Mouse (Mus musculus) gastrocnemius, postnatal 25 days (tissue): ENCODE measurements around the gene Iba57. TPM values are rescaled to one million over a fixed set of nuclear protein-coding genes. Genes with fewer than 3 reads are reported as not detected.
A peak's percentile ranks its signal among the peaks of the same experiment; 100 is the strongest.
"Not testable (repeated sequence)": the region's sequence is repeated elsewhere in the genome, so short reads cannot be mapped to it uniquely, and the experiment has no call there.

Experiments used
- DNase-seq: peaks from one replicate; pipeline ENCODE4 v3.0.0; 2022
- long read RNA-seq, 2 experiments: library from polyadenylated mRNA; stranded (forward); transcript quantifications; one replicate each; pipeline ENCODE4 v2.0.0; 2021
- total RNA-seq, 2 experiments: library from RNA; stranded (reverse); gene quantifications; 1 replicate in 1 of 2; 2 replicates in 1 of 2; pipeline ENCODE4 v1.2.3; 2021

Iba57 gene
- total RNA-seq: 1 to 10 TPM; 7.3 to 9.3 TPM
- long read RNA-seq, experiment 1, full-length matches to known transcripts: 4 of 6 reads
- long read RNA-seq, experiment 1, partial matches to known transcripts: 1 of 6 reads
- long read RNA-seq, experiment 1, other reads (novel, unspliced or antisense): 1 of 6 reads
- long read RNA-seq, experiment 2, full-length matches to known transcripts: 2 of 6 reads
- long read RNA-seq, experiment 2, partial matches to known transcripts: 1 of 6 reads
- long read RNA-seq, experiment 2, other reads (novel, unspliced or antisense): 3 of 6 reads

- DNase-seq: peak; percentile 99
These were observed at the start of gene Iba57 for GRCm38 (mm10) chr11:59163255-59164236. Gene Iba57 (minus strand): TSS chr11:59163739.

GRCm38 (mm10) chr11:59212892-59213494 is 49.5 kb upstream of the Iba57 start:
- DNase-seq: no peak

- DNase-seq: not testable (repeated sequence)
These were observed 48.8 kb upstream of the Iba57 start for GRCm38 (mm10) chr11:59212320-59212719.

- not testable (repeated sequence) for DNase-seq
These were observed 48.0 kb upstream of the Iba57 start for GRCm38 (mm10) chr11:59211561-59211960.

- no peak for DNase-seq
These were observed 46.5 kb upstream of the Iba57 start for GRCm38 (mm10) chr11:59210020-59210419.

- DNase-seq: no peak
These were observed 46.0 kb upstream of the Iba57 start for GRCm38 (mm10) chr11:59209580-59209979.

- DNase-seq: peak; percentile 41
These were observed 45.5 kb upstream of the Iba57 start for GRCm38 (mm10) chr11:59209003-59209441.

- DNase-seq: peak; percentile 92
These were observed 44.8 kb upstream of the Iba57 start, which contains the start of gene 2310033P09Rik for GRCm38 (mm10) chr11:59208153-59208831. Gene 2310033P09Rik (plus strand): TSS chr11:59208321.

GRCm38 (mm10) chr11:59202081-59202995 is 38.8 kb upstream of the Iba57 start, which contains the start of gene Mrpl55:
Gene Mrpl55 (plus strand): TSS chr11:59202486.
- DNase-seq: peak; percentile 91

GRCm38 (mm10) chr11:59201216-59202002 is 37.9 kb upstream of the Iba57 start:
- DNase-seq: no peak

- DNase-seq: no peak
These were observed 32.7 kb upstream of the Iba57 start for GRCm38 (mm10) chr11:59196230-59196629.

GRCm38 (mm10) chr11:59192059-59192386 is 28.5 kb upstream of the Iba57 start, which contains the start of gene Guk1:
Gene Guk1 (minus strand): TSS chr11:59192212.
- DNase-seq: no peak

- peak; percentile 89 for DNase-seq
These were observed 27.9 kb upstream of the Iba57 start for GRCm38 (mm10) chr11:59191231-59192058.

GRCm38 (mm10) chr11:59187706-59188105 is 24.2 kb upstream of the Iba57 start:
- no peak for DNase-seq

GRCm38 (mm10) chr11:59185490-59185889 is 22.0 kb upstream of the Iba57 start:
- DNase-seq: no peak

GRCm38 (mm10) chr11:59183821-59184220 is 20.3 kb upstream of the Iba57 start:
- DNase-seq: peak; percentile 68

- DNase-seq: peak; percentile 71
These were observed 19.4 kb upstream of the Iba57 start, which contains the start of gene Gjc2 for GRCm38 (mm10) chr11:59182864-59183331. Gene Gjc2 (minus strand): TSS chr11:59183213.

GRCm38 (mm10) chr11:59176921-59177320 is 13.4 kb upstream of the Iba57 start:
- DNase-seq: no peak

- no peak for DNase-seq
These were observed 12.9 kb upstream of the Iba57 start for GRCm38 (mm10) chr11:59176475-59176874.
